Mouse (Mus musculus) gastrocnemius, postnatal 14 days (tissue): ENCODE measurements around the gene Krt42. TPM values are rescaled to one million over a fixed set of nuclear protein-coding genes. Genes with fewer than 3 reads are reported as not detected.
A peak's percentile ranks its signal among the peaks of the same experiment; 100 is the strongest.
"Not testable (repeated sequence)": the region's sequence is repeated elsewhere in the genome, so short reads cannot be mapped to it uniquely, and the experiment has no call there.

ENCODE experiments used
- DNase-seq: peaks from one replicate; pipeline ENCODE4 v3.0.0; 2021; ENCODE audit warnings: mixed read lengths
- intact Hi-C: fragments of 180-260 bp; cut with DNase I; formaldehyde crosslinking; loops from one replicate; pipeline ENCODE4 v1.15.1; 2025; ENCODE audit warnings: low total_unique reads
- total RNA-seq, 2 experiments: library from RNA; stranded (reverse); gene quantifications; 2 replicates each; pipeline ENCODE4 v1.2.3; 2021

Gene Krt42
- total RNA-seq, 2 experiments from 2014 or later = not detected

GRCm38 (mm10) chr11:100282549-100282948 lies 12.9 kb upstream of the Krt42 start:
- intact Hi-C loops = no loop called here
- DNase-seq = peak; percentile 82

DNA sequence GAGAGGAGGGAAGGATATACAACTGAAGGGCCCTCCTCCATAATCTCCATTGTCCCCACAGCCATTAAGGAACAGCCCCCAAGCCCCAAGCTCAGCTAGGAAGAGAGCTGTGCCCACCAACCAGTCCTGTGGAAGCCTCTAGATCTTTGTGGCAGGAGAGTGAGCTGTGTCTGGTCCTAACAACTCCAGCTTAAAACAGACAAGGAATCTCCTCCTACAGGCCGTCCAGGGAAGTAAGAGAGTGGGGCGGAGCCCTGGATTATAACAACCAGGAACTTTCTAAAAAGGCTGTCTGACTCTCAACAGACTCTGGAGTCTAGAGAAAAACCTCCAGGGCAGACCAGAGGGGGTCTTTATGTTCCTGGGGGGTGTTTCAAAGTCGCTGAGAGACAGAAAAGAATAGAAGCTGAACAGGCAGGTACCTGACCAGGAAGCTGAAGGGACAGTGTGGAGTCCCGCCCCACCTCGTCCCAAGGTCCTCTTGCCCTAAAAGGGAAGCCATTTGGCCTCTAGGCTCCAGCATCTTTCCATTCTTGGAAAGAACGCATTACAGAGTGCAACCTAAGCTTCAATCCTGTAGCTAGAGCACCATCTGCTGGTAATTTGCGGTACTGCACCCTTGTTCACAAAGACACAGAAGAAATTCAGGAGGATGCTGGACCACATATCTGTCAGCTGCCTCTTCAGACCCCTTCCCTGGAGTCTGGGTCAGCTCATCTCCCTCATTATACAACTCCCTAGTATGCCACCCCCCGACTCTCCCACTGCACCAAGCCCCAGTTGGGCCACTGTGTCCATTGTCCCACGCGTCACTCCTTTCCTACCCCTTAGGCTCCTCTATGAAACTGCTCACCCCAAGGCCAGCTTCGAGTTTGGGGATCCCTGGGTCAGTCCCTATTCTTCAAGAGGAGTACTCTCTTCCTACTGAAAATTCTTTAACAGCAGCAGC lies 12.2 kb upstream of the Krt42 start:
- peak; percentile 77 for DNase-seq

DNA sequence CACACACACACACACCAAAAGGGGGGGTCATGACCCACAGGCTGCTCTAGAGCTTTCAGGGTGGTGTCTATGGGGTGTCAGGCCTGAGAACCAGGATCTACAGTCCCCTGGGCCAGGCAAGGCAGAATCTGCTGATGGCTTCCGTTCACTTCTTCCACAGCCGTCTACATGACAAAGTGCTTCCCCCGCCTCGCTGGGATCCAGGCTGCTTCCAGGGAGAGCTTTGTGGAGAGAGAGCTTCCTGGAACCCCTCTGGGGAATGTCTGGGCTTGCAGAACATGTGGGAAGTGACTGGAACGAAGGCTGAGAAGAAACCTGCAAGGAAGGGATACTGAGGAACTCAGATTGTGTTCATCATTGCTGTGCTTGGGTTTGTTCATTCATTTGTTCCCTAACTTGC lies 9.1 kb upstream of the Krt42 start:
- no peak for DNase-seq
- intact Hi-C loops = loop anchor here (10.0 kb wide), 1 partner anchor 104 kb away; no protein-coding TSS in a partner anchor

More for the DNA sequence above, 12.2 kb upstream of the Krt42 start:
- intact Hi-C loops = no loop called here

GRCm38 (mm10) chr11:100277726-100278480 lies 8.2 kb upstream of the Krt42 start:
- intact Hi-C loops = loop anchor here (10.0 kb wide), 1 partner anchor 103 kb away; no protein-coding TSS in a partner anchor
- DNase-seq = no peak

GRCm38 (mm10) chr11:100275466-100275865 lies 5.8 kb upstream of the Krt42 start:
- DNase-seq = no peak
- intact Hi-C loops = loop anchor here (10.0 kb wide), 1 partner anchor 101 kb away; no protein-coding TSS in a partner anchor

DNA sequence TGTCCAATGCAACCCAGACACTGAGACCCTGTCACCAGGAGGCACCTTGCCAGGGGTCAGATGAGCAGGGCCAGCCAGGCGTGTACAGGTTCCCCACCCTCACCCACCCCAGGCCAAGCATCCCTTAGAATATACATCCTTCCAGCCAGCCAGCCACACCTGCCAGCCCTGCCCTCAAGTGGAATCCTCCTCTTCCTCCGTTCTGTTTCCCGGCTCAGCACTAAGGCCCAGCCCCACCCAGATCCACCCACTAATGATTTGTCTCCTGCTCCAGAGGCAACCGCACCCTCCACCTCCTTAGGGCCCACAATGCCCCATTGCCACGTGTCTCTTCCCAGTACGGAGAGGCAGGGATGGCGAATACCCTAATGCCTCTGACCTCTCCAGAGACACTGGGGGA lies 5.0 kb upstream of the Krt42 start:
- intact Hi-C loops = loop anchor here (10.0 kb wide), 1 partner anchor 100 kb away; no protein-coding TSS in a partner anchor
- no peak for DNase-seq

DNA sequence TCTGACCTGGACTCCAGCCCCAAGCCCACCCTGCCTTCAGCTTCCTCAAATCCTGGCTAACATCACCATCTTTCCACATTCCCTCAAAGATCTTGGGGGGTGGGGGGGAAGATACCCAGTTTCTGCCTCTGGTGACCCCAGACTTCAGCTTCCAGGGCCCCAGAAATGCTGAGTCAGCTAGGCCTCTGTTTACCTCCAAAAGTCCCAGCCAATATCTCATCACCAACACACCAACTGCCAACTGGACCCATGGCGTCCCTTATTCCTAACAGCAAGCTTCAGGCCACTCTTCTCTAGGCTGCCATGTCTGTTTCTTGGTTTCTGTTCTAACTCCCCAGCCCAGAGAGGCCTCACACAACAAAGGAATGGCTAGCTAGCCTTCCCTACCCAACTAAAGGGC lies 2.2 kb upstream of the Krt42 start:
- intact Hi-C loops = loop anchor here (10.0 kb wide), 1 partner anchor 97 kb away; no protein-coding TSS in a partner anchor
- DNase-seq = no peak

GRCm38 (mm10) chr11:100262058-100262980 lies 7.4 kb downstream of the Krt42 start:
- intact Hi-C loops = no loop called here

DNA sequence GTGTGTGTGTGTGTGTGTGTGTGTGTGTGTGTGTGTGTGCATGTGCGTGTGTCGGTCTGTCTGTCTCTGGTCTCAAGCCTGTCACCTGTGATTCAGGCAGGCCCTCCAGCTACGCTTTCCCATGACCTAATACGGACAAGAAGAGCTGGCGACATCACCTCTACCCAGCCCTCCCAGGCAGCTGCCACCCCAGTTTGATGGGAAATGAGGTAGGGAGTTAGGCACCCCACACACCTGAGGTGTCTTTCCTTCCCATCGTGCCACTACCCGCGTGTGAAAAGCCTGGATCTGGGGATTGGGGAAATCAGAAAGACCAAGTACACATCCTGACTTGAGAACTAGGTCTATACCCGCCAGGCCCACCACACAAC lies 8.5 kb downstream of the Krt42 start:
- no peak for DNase-seq

More at GRCm38 (mm10) chr11:100262058-100262980, 7.4 kb downstream of the Krt42 start:
- DNase-seq = no peak

DNA sequence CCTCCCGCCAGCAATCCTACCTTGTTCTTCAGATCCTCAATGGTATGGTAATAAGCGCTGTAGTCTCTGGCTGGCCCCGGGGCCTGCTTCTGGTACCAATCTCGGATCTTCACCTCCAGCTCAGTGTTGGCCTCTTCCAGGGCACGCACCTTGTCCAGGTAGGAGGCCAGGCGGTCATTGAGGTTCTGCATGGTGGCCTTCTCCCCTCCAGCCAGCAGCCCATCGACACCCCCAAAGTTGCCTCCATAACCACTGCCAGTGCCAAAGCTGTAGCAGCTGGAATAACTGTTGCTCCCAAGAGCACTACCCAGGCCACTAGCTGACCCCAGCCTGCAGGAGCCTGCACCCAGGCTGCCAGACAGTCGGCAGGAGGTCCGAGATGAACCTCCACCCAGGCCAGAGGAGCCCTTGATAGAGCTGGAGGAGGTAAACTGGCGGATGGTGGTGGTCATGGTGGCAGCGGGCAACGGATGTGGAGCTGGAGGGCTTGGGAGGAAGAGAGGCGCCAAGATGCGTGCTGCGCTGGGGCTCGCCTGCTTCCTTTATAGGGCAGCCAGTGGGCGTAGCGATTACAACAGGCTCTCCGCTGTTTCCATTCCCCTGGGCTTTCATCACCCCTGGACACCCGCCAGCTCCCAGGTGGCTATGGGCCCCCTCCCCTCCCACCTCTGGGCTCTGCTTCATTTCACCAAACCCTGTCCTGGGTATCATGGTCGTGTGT lies 9.0 kb downstream of the Krt42 start, which contains the start of gene Krt17:
Krt17 (minus strand) TSS at position 516 of the 721 bp plus-strand sequence.
- intact Hi-C loops = no loop called here
- DNase-seq = no peak

More for the DNA sequence above, 8.5 kb downstream of the Krt42 start:
- intact Hi-C loops = no loop called here

GRCm38 (mm10) chr11:100259079-100259478 lies 10.6 kb downstream of the Krt42 start:
- intact Hi-C loops = no loop called here
- no peak for DNase-seq

DNA sequence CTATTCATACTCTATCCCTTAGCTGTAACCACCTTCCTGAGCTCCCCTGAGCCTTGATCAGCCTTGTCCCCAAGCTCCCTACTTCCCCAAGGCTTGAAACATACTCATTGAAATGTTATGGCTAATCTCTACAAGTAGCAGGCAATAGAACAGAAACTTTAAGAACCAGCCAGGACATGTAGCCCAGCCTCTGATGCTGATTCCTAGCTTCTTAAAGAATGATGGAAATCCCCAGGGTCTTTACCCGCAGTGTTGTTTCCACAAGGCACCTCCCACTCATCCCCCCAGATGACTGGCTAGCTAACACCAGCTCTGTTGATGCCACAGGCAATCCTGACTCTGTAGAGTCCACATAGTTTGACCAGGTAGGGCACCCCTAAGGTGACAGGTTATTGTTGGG lies 11.7 kb downstream of the Krt42 start:
- intact Hi-C loops = no loop called here
- DNase-seq = no peak

GRCm38 (mm10) chr11:100255514-100255913 lies 14.2 kb downstream of the Krt42 start:
- intact Hi-C loops = no loop called here
- DNase-seq = no peak

GRCm38 (mm10) chr11:100254360-100255090 lies 15.1 kb downstream of the Krt42 start:
- no peak for DNase-seq
- intact Hi-C loops = no loop called here

GRCm38 (mm10) chr11:100248852-100249465 lies 20.7 kb downstream of the Krt42 start, which contains the start of gene Krt16:
Gene Krt16 (minus strand): TSS chr11:100248902.
- intact Hi-C loops = no loop called here
- DNase-seq = no peak

DNA sequence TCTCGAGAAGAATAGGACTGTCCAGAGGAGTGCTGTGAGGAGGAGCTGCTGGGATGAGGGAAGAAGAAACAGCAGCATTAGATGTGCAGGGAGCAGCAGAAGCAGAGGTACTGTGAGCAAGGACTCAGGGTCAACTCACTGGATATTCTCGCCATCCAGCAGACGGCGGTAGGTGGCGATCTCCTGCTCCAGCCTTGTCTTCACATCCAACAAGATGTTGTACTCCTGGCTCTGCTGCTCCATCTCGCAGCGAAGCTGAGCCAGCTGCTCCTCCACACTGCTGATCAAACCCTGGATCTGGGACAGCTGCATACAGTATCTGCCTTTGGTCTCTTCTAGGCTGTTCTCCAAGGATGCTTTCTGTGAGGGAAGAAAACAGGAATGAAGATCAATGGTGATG lies 23.2 kb downstream of the Krt42 start:
- DNase-seq, intact Hi-C loops: not testable (repeated sequence)

DNA sequence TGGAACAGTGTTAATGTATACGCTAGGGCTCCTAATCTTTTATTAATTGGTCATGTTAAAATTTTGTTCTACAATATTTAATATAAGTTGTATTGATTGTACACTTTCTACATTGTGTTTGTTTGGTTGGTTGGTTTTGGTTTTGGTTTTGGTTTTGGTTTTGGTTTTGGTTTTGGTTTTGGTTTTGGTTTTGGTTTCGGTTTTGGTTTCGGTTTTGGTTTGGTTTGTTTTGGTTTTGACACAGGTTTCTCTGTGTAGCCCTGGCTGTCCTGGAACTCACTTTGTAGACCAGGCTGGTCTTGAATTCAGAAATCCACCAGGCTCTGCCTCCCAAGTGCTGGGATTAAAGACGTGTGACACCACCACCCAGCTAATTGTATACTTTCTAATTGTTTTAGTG lies 29.4 kb downstream of the Krt42 start:
- intact Hi-C loops, DNase-seq: not testable (repeated sequence)
